Mouse (Mus musculus): Measurements from ENCODE around the gene Smurf2.
A peak's percentile ranks its signal among the peaks of the same experiment; 100 is the strongest.
"Not testable (repeated sequence)": the region's sequence is repeated elsewhere in the genome, so short reads cannot be mapped to it uniquely, and the experiment has no call there.

The Smurf2 gene

DNA sequence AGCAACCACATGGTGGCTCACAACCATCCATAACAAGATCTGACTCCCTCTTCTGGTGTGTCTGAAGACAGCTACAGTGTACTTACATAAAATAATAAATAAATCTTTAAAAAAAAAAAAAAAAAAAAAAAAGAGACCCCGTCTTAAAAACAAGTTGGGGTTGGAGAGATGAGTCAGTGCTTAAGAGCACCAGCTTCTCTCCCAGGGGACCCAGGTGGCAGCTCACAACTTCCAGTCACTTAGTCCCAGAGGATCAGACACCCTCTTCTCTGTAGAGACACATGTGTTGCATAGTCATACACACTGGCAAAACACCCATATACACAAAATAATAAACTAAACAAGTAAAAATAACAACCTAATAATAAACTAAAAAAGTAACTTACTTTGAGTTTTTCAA, 113.1 kb downstream of the Smurf2 start:
- not testable (repeated sequence) for DNase-seq

DNA sequence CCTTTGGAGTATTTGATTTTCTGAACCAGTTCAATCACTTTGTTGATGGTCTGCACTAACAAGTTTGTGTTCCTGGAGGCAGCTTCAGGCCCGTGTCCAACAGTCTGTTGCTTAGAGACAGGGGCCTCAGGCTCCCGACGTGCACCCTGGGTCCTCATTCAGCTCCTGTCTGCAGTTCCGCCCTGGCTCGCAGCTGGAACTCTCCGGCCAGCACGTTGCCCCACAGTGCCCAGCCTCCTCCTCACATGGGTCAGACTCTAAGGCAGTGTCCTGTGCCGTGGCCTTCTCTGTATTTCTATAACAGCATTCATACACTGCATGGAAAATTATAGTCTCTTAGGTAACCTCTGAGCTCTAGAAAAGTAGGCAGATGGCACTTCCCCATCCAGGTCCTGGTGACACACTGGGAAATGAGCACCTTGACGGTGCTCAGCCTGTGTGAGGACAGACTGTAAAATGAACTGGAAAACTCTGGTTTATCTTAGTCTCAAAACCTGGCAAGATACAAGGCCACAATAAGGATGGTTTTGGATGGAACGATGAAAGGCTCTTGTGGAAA, 118.4 kb downstream of the Smurf2 start:
- DNase-seq, result no peak

DNA sequence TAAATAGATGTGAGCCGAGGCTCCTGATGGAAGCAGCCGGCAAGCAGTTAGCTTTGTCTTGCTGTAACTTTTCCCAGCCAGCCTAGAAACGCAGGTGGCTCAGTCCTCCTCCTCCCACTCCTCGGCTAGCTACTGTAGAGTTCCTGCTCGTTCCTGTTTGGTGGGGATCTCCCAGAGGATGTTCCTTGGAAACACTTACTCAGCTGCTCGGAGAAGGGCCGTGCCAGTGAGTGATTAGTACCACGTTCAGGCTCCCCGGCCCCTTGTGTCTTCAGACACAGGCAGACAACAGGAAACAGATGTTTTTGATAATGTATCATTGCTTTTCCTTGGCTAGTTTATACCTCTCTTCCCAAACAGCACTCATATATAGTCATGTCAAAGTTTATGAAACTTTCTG, 124.8 kb downstream of the Smurf2 start:
- DNase-seq, result no peak

DNA sequence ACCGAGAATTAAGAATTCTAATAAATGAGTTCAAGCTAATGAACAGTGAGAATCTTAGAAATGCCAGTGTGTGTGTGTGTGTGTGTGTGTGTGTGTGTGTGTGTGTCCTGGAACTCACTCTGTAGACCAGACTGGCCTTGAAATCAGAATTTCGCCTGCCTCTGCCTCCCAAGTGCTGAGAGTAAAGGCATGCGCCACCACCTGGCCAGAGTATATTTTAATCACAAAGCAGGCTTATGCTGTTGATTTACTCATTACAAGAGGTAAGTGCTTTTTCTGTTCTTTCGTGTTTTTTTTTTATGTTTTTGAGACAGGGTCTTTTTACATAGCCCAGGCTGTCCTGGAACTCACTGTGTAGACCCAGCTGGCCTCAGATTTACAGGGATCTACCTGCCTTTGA, 126.7 kb downstream of the Smurf2 start:
- no peak for DNase-seq

DNA sequence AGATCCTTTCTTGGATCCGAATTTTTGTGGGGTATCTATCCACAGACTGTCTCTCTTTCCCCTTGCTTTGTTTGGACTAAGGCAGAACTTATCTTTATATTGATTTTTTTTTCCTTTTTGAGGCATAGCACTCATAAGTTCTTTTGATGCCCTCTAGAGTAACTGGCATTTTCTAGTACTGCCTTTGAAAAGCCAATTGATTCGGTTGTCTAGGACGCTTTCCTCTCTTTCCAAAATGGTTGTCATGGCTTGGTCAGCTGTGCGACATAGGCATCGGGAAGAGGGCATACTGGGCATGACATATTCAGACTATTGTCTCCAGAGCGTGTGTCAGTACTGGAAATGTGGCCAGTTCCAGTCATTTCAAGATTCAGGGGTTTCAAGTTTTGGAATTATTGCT, 130.9 kb downstream of the Smurf2 start:
- DNase-seq, result no peak

DNA sequence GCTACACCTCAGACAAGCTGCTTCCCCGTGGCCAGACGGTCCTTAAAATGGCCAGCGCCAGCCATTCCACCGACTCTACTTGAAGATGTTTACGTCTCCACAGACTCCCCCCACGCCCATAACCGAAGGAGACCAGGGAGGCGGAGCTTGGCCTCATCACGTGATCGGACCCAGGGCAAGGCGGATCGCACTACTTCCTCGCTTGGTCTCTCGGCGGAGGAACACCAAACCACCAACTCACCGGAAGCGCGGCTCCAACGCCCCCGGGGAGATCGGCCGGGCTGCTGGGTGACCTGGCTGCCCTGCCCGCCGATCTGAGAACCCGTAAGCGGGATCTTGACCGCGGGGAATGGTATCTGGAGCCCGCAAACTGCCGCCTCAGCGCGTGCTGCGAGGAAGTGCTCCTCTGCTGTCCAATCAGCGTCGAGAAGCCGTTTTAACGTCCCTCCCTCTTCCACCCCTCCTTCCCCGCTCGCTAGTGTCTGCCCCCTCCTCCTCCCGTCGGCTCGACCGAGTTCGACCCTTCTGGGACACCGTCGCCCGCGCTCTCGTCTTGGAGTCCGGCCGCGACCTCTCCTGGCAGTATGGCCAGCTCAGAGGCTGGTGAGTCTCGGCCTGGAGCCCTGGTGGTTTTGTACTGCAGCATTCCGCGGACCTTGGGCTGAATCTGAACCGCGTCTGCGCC, 131.6 kb downstream of the Smurf2 start, which contains the start of the genes Ddx5 and Cep95:
TSS of gene Ddx5 (minus strand) at position 411 of the 685 bp plus-strand sequence.
TSS of gene Cep95 (plus strand) at position 478 of the 685 bp plus-strand sequence.
- DNase-seq, result peak; percentile 99

DNA sequence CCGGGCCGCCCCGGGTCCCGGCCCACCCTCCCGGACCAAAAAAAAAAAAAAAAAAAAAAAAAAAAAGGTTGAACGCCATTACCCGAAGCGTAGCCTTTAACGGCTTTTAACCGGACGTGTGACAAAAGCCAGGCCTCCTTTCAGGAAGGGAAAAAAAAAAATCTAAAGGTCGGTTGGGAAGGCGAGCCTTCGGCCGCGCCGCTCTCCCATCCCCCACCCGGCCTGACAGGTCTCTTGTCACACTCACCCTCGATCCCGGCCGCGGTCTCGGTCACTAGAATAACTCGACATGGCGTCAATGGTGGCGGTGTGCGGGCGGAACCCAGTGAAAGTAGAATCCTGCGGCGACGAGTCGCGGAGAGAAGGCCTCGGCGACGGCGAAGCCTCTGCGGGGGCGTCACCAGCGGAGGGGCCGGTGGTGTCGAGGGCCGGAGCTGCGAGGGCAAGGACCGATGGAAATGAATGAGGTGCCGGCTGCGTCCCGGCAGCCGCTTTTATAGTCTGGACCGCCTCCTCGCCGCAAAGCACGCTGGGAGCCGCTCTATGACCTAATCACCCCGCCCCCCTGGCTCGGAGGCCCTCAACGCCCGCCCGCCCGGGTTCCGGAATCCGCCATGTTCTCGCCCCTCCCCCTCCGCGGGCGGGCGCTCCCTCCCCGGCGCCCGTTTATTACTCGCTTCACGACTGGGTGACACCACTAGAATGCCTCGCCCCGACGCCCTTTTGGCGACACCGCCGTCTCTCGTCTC, 132.3 kb downstream of the Smurf2 start:
- DNase-seq, result peak; percentile 96

DNA sequence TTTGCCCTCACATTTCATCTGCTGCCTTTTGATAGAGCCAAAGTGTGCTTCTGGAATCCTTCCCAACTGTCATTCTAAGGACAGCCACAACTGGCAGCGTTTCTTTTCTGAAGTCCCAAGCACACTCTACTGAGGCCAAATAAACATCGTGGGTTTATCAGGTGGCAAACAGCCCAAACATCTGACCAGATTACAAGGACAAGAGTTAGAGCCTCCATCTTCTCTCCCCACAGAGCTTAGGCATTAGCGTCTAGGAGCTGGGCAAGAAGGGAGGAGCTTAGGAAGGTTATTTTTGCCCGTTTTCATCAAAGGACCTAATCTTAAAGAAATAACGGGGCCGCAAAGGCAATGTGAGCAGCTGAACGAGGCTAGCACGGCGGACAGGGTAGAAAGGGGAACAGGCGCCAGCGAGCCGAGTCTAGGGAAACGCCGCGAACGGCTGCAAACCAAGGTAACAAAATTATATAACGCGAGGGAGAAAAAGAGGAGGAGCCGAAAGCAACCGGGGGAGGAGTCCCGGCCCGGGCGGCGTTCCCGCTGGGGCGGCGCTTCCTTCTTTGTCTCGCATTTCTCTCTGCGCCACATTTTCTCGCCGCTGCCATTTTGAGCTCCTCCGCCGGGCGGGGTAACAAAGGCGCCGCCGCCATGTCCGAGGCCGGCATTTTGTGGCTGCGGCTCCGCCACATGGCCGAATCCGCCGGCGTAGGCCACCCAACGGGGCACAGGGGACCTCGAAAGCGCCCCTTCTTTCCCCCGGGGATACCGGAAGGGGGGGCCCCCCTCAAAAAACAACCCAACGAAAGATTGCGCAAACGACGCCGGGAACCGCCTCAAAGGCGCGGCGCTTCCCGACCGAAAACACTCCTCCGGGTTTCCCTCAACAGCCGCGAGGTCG, 133.1 kb downstream of the Smurf2 start:
- DNase-seq, result peak; percentile 91

DNA sequence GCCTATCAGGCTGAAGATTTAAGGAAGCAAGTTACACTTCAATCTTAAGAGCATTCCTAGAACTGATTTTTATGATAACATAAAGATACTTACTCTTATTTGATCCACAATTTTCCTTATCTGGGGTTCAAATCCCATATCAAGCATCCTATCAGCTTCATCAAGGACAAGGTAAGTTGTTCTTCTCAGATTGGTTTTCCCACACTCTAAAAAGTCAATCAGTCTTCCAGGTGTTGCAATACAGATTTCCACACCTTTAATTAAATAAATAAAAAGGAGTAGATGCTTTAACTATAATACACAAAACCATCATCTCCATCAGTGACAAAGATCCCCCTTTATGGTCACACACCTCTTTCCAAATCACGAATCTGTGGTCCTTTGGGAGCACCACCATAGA, 135.5 kb downstream of the Smurf2 start:
- DNase-seq, result no peak

DNA sequence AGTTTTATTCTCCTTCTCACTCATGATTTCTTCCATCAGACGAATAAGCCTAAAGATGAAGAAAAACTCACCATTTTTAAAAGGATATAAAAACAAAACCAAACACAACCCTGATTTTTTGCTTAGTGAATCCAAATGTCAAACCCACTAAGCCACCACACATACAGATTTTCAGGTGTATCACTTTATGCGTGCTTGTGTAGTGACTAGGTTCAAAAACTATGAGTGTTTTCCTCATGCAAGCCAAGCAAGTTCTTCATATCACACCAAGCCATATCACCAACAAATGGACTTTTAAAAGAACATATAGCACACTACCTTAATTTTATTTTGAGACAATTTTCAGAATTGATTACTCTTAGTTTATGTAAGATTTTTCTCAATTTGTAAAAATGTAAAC, 136.0 kb downstream of the Smurf2 start:
- no peak for DNase-seq

DNA sequence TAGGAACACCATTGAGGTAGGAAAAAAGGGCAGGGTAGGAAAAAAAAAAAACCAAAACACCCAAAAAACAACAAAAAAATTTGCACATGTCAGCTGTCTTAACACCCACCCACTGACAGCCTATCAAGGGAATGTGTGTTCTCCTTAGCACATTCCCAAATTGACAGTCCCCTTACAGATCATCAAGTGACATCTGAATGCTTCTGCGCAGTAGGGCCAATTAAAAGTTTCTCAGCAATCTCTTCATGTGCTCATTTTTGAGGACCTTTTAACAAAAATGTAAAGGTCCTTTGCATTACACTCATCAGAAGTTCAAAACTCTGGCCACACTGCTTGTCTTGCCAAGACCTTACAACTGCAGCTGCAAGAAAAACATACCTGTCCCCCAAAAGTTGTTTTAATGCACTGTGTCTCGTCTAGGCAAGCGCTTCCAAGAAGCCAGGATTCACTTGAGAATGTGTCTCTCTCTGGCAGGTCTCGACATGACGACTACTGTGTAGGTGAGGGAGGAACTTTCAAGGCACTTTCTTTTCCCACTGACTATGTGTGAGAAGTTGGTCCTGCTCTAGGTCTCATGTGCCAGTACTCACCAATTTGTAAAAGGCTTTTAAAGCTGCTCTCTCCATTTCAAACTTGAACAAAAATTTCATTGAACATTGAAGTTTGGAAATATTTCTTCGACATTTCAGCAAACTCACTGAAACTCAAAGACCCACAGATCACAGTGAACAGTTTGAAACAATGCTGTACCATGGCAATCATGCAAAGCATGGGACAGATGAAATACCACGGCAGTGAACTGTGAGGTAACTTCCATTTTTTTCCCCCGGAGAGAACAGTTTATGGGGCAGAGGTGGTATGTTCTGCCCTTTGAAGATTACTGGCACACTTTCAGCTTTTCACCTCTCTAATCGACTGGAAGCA, 137.4 kb downstream of the Smurf2 start:
- no peak for DNase-seq

DNA sequence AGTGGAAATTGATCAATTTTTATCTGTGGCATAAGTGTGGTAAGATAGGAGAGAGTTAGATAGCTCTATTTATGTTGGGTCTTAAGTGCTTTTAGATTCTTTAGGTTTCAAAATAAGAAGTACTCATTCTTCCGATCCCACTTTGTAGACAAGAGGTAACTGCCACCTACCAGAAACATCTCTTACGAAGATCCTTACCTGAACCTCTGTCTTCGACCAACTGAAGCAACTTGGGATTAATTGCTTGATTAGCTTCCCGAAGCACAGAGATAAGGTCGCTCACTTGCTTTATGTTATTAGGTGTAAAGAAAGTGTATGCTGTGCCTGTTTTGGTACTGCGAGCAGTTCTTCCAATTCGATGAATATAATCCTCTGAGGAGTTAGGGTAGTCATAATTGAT, 138.2 kb downstream of the Smurf2 start:
- DNase-seq, result not testable (repeated sequence)

DNA sequence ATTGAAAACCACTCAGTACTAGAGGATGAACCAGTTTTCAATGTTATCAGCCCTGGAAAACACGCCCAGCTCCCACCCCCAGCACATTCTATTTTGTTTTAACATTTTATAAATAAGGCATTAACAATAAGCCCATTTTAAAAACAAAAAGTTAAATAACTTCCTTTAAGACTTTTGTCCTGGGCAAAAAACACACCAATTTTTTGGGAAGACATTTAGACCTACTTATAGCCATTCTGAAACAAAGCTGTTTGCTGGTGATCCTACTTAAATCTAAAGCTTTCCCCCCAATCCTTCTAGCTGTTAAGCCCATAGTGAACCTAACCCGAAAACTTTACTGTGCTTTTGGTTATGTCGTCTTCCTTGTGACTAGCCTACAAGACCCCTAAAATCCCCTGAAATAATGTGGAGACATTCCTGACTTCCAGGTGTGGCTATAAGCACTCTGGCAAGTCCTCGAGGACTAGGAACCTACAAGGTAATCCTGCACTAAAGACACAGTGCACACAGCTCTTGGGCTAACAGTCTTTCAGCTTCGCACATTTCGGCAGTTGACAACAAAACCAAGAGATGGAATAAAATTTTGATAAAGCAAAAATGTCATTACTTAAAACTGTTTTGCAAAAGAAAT, 139.8 kb downstream of the Smurf2 start:
- DNase-seq, result no peak

DNA sequence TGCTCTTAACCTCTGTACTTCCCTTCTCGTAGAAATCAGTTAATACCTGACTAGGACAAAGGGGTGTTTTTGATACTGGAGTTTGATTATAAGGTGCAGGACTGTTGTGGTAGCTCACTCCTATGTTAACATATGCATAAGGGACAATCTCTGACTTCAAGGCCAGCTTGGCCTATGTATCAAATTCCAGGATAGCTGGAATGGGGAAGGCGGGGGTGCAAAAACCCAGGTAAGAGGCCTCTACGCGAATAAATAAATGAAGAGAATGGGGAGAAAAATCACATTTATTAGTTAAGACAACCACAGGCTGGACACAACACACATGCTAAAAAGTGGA, 140.5 kb downstream of the Smurf2 start:
- no peak for DNase-seq

DNA sequence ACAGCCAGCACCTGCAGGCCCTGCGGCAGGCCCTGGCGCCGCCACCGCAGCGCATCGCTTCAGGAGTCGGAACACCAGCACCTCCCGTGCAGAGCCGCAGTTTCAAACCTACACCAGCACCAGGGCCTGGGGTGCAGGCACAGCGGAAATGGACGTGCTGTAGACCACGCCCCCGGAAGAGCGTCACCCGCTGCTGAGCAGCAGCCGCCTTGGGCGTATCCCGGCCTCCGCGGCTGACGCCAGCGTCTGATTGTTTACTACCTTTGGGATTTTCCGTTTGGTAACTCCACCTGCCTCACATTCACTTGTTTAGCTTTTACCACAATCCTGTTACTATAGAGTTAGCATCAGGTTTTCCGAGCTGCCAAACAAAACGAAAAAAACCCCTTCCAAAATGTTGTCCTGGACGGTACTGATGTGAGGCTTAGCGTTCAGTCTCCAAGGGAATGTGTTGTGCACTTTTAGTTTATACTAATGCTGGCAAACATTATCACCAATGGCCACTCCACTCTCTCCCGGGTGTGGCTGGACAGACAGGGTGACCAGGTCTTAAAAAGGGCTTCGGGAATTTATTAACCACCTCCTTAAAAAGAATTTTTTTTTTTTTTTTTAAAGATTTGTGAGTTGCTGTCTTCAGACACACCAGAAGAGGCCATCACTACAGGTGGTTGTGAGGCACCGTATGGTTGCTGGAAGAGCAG, 141.0 kb downstream of the Smurf2 start, which contains the start of gene Polg2:
TSS of gene Polg2 (minus strand) at position 150 of the 701 bp plus-strand sequence.
- DNase-seq, result peak; percentile 94

DNA sequence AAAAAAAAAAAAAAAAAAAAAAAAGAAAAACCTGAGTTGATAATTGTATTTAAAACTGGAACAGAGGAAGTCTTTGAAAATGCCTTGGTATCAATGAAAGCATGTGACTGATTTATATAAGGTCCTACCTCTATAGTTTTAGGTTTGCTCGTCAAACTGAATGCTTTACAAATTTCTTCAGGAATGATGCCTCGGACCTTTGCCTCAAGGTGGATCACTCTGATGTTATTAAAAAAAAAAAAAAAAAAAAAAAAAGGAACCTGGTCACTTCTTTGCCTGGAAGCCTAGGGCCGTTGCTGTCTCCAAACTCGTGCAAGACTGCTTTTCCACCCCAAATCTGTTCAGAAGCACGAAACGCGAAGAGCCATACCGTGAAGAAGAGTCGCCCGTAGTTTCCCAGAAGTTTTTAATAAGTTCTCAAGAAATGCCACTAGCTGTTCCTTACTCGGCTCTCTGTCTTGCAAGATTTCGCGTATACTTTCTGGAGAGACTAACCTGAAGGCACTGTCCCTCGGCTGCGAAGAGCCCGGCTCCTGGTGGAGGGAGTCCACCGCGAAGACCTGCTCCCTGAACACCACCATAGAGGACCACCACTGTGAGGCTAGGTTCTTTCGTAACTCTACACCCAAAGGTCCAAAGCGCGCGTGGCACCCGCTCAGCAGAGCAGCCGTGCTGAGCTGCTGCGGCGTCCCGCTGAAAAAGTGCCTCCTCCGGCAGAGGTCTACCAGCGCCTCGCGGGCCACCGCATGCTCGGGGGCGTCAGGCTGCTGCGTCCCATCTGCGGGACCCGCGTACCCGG, 141.7 kb downstream of the Smurf2 start:
- DNase-seq, result no peak

DNA sequence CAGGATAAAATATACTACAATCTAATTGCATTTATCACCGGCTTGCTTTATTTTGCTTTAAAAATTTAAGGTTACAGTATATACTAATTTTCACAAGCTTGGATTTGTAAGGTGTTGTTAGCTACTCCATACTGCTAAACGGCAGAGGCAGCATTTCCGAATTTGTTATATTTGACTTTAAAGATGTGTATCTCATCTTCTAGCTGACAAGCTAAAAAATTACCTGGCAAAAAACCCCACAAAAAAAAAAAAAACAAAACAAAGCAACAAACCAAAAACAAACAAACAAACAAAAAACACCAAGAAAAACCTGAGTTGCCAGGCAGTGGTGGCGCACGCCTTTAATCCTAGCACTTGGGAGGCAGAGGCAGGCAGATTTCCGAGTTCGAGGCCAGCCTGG, 142.4 kb downstream of the Smurf2 start:
- DNase-seq, result no peak

DNA sequence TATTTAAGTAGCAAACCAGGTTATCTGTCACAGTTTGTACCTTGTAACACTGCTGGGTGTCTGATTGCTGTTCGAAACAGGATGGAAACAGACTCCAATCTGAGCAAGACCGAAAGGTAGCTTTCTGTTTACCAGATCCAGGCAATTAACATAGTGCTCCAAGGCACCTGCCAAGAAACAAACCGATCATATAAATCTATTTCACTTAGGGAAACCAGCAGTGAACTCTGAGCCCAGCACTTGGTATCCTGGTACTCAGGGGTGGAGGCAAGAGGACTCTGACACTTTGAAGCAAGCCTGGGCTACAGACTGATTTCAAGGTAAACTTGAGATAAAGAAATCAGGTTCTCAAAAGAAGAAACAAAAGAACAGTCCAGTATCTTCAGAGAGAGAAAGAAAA, 143.1 kb downstream of the Smurf2 start:
- peak; percentile 38 for DNase-seq

DNA sequence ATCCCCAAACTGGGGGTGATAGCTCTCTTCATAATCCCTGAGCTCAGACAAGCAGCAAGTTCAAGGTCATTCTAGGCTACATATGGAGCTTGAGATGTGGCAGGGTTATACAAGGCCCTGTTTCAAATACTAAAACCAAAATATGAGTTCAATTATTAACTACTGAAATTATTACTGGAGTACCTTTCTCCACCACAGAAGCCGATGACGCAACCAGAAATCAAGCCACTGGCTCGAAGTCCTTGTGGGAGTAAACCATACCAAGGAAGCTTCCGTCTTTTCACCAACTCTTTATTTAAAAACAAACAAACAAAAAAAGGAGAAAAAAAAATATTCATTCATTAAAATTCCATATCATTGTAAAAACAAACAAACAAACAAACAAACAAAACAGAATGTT, 143.6 kb downstream of the Smurf2 start:
- DNase-seq, result peak; percentile 49

DNA sequence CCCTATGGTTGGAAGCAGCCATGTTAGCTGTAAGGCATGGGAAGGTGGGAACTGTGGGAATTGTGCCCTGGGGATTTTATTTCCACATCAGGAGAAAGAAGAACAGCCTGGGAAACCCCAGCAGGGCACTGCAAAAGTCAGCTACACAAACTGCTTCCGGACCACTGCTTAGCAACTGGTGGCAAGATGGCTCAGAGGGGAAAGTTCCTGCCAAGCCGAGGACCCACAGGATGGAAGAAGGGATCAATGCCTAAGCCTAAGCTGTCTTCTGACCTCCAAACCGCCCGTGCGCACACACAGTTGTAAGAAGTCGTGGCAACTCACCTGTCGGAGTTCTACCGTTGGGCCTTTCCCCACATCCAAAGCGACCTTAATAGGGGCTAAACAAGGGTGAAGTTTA, 147.5 kb downstream of the Smurf2 start:
- no peak for DNase-seq
